Mouse (Mus musculus) T-cell, adult 66 days (primary cell): Measurements from ENCODE around the gene Ust. TPM values are rescaled to one million over a fixed set of nuclear protein-coding genes. Genes with fewer than 3 reads are reported as not detected.

Experiments used
- total RNA-seq, 2 experiments: library from RNA; stranded (reverse); gene quantifications; 3 replicates in 1 of 2; 4 replicates in 1 of 2; pipeline ENCODE4 v1.2.4; 2023

Ust gene
- 10 to 100 TPM; 10.7 to 12.7 TPM for total RNA-seq

GRCm38 (mm10) chr10:8518141-8519013 lies at the start of gene Ust:
TSS of gene Ust (minus strand) at chr10:8518825.

